Comparison of ENCODE assay signal across 9 mouse cellular contexts in genomic region chr7:133805614-133806175, GRCm38 (mm10). TPM values are rescaled to one million over a fixed set of nuclear protein-coding genes. Genes with fewer than 3 reads are reported as not detected.
DNase-seq lines count a peak whose midpoint lies in the region; ATAC-seq and TF ChIP-seq lines count a peak whose summit lies in the region.
"Had no signal": no experiment of that assay in that cellular context is flagged by ENCODE, and none has a peak within 500 bp of the region (broad histone marks: within the 10 kb centered on the region; RNA-seq: fewer than 3 reads in every experiment).

No protein-coding gene starts in this region.

- no peak overlapping the region for H3K27ac ChIP-seq in heart, embryonic 11.5 days (ENCODE audit: low read depth, low read length)
- no peak overlapping the region for H3K27ac ChIP-seq in liver, postnatal 0 days (ENCODE audit: low read depth)
- H3K27ac ChIP-seq: embryonic facial prominence, embryonic 13.5 days had no signal

- peak; percentile 76 for TF ChIP-seq CTCF in liver, postnatal 0 days (IDR thresholded peaks at IDR 0.05; ENCODE audit: low read depth)

- no peak overlapping the region for H3K4me3 ChIP-seq in heart, embryonic 11.5 days (ENCODE audit: low read depth, low read length)
- no peak overlapping the region for H3K4me3 ChIP-seq in liver, postnatal 0 days (ENCODE audit: low read depth, low read length)
- H3K4me3 ChIP-seq: embryonic facial prominence, embryonic 13.5 days had no signal

- H3K4me2 ChIP-seq in heart, embryonic 11.5 days: no peak overlapping the region
- H3K4me2 ChIP-seq in liver, postnatal 0 days (ENCODE audit: low read depth, low read length): no peak overlapping the region
- H3K4me2 ChIP-seq: embryonic facial prominence, embryonic 13.5 days had no signal

- H3K9ac ChIP-seq in heart, embryonic 11.5 days (ENCODE audit: low read depth, low read length): no peak overlapping the region
- no peak overlapping the region for H3K9ac ChIP-seq in liver, postnatal 0 days (replicated peaks)
- H3K9ac ChIP-seq: embryonic facial prominence, embryonic 13.5 days had no signal

- no peak for TF ChIP-seq EP300 in liver, postnatal 0 days (IDR thresholded peaks at IDR 0.05; ENCODE audit: low read depth)

- ATAC-seq in heart, embryonic 11.5 days (replicated peaks; ENCODE audit: insufficient number of reproducible peaks, low FRiP score, low TSS enrichment): peak; percentile 61; the same call in 1 of the 2 replicates
- no peak for ATAC-seq in liver, postnatal 0 days

- no peaks in the 10 kb centered on the region for H3K4me1 ChIP-seq in heart, embryonic 11.5 days (ENCODE audit: control insufficient read depth, insufficient read depth, low read length)
- H3K4me1 ChIP-seq in liver, postnatal 0 days (ENCODE audit: insufficient read depth): no peaks in the 10 kb centered on the region
- H3K4me1 ChIP-seq: embryonic facial prominence, embryonic 13.5 days had no signal

- H3K9me3 ChIP-seq in heart, embryonic 11.5 days (replicated peaks; ENCODE audit: control insufficient read depth, low read length): no peaks in the 10 kb centered on the region
- no peaks in the 10 kb centered on the region for H3K9me3 ChIP-seq in liver, postnatal 0 days (ENCODE audit: low read length)
- H3K9me3 ChIP-seq: embryonic facial prominence, embryonic 13.5 days had no signal

- H3K27me3 ChIP-seq in heart, embryonic 11.5 days (ENCODE audit: control insufficient read depth, insufficient read depth, low read length): no peaks in the 10 kb centered on the region
- H3K27me3 ChIP-seq in liver, postnatal 0 days (ENCODE audit: insufficient read depth, low read length): no peaks in the 10 kb centered on the region
- H3K27me3 ChIP-seq: embryonic facial prominence, embryonic 13.5 days had no signal

- WGBS in heart, embryonic 11.5 days (ENCODE audit: insufficient replicate concordance): 49% methylated on average over 7 of the region's 7 CpGs
- 52% methylated on average over 7 of the region's 7 CpGs for WGBS in liver, postnatal 0 days (ENCODE audit: insufficient replicate concordance)

- DNase-seq in A20 (ENCODE audit: low read depth, low spot score): peak; percentile 48
- DNase-seq in adrenal gland, adult (ENCODE audit: inconsistent age in 2 of 2, low spot score in 1 of 2): peak; percentile 67 to 87
- peak; percentile 84 for DNase-seq in embryo, embryonic 11 days
- peak; percentile 71 to 86 for DNase-seq in kidney, postnatal 25 days
- DNase-seq in liver, postnatal 0 days: peak; percentile 31
- DNase-seq in retina, postnatal 1 day: peak; percentile 78
- peak; percentile 54 for DNase-seq in yolk sac, embryonic 10.5 days (ENCODE audit: low spot score)

- H3K36me3 ChIP-seq in heart, embryonic 11.5 days (ENCODE audit: control insufficient read depth, insufficient read depth, low read length): no peaks in the 10 kb centered on the region
- H3K36me3 ChIP-seq in liver, postnatal 0 days (replicated peaks; ENCODE audit: insufficient read depth, low read length): no peaks in the 10 kb centered on the region
- H3K36me3 ChIP-seq: embryonic facial prominence, embryonic 13.5 days had no signal

RNA-seq across cellular contexts. Expression of gene Dhx32, which starts 23.2 kb away (rescaled TPM):
- 24.7 and 30.8 TPM in 2 replicates for polyA plus RNA-seq in heart, embryonic 11.5 days (2014; fragmentation: Nextera tagmentation; extraction: Ambion mirVana)
- 5.2 and 5.5 TPM in 2 replicates for polyA plus RNA-seq in liver, postnatal 0 days (2015; fragmentation: Nextera tagmentation; extraction: Ambion mirVana)

RNA-seq across cellular contexts. Expression of gene Fank1, which starts 29.0 kb away (rescaled TPM):
- 0.10 TPM in 1 of 2 replicates, not detected in the other for polyA plus RNA-seq in heart, embryonic 11.5 days (2014; fragmentation: Nextera tagmentation; extraction: Ambion mirVana)
- not detected in 2 replicates for polyA plus RNA-seq in liver, postnatal 0 days (2015; fragmentation: Nextera tagmentation; extraction: Ambion mirVana)

Comparison
In these comparisons a context has a peak if more than half of its experiments do, and no peak if none do; other contexts are left out.
1. DNase-seq: peak in every context shown above with its lines; median percentile 84 in embryo, embryonic 11 days; 78 in kidney, postnatal 25 days; 78 in retina, postnatal 1 day; 77 in adrenal gland, adult; 54 in yolk sac, embryonic 10.5 days; 48 in A20; 31 in liver, postnatal 0 days.